Mouse (Mus musculus) adipocyte (in vitro differentiated cells): Measurements from ENCODE around the gene Drc1.
A peak's percentile ranks its signal among the peaks of the same experiment; 100 is the strongest.

Source experiments
- DNase-seq: peaks from one replicate; pipeline ENCODE4 v3.0.0-alpha.2; 2016; ENCODE audit warnings: low spot score

The Drc1 gene

DNA sequence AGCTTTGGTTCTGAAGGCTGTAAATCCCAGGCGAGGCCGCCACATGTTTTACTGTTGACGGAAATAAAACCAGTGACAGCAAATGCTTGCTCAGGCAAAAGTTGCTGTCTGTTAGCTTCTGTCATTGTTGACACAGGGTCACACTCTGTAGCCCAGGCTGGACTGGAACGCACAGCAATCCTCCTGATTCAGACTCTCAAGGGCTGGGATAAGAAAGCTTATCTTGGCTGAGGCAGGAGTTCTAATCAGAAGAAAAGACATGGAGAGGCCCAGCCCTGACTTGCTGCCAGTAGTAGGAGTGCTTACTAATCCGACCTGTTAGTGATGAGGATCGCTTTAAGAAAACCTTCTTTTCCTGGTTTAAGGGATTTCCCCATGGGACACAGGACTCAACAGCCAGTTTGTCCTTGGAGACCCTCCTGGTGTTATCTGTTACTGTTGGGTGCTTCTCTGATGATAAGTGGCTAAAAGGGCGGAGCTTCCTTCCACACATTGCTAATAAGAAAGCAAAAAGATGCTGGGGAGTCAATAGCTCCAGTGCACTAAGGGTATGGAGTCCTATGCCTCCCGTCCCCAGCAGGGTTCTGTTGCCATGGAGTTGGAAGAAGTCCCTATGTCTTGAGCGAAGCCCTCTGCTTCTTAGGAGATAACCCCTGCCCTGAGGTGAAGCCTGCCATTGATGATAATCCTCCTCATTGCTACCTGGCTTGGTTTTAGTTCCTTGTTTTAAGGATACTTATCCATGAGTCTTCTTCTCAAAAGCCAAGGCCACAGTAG lies 6.1 kb downstream of the Drc1 start:
- no peak for DNase-seq

DNA sequence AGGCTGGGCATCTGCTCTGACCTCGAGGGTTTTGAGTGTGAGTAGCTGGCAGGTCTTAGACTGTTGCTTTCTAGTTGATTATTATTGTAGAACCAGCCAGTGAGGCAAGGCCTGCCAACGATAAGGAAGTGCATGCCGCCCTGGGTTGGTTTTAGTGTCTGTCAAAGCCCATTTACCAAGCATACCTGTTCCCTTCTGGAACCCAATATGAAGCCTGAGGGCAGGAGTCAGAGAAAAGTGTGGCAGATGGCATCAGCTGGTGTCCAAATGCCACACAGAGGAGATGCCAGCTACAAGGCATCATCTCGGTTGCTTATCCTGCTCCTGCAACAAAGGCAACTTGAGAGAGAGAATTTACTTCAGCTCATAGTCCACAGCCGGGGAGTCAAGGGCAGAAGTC lies 59.6 kb downstream of the Drc1 start:
- no peak for DNase-seq

DNA sequence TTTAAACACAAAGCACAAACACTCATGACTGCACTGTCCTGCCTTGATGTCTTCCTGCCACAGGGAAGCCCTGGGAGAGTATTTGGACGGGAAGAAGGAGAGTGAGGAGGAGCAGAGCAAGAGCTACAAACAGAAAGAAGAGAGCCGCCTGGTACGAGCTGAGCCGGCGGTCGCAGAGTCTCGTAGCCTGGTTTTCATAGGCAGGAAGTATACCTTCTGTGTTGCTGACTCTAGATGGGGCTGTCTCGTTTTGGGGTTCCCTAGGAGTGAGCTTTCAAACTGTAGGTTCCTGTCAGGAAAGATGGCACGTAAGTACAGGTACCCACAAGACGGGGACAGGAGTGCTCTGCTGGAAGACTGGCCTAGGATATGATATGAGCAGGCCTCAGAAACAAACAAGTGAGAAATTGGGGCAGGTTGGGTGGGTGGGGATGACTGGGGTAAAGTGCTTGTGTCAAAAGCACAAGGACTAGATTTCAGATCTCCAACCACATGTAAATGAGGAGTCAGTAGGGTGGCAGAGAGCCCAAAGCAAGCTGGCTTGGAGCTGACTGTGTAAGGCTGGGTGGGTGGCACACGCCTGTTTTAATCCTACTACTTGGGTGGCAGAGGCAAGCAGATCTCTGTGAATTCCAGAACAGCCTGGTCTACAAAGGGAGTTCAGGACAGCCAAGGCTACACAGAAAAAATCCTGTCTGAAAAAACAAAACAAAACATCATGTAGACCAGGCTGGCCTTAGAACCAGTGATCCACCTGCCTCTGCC lies 60.6 kb downstream of the Drc1 start:
- DNase-seq: no peak

DNA sequence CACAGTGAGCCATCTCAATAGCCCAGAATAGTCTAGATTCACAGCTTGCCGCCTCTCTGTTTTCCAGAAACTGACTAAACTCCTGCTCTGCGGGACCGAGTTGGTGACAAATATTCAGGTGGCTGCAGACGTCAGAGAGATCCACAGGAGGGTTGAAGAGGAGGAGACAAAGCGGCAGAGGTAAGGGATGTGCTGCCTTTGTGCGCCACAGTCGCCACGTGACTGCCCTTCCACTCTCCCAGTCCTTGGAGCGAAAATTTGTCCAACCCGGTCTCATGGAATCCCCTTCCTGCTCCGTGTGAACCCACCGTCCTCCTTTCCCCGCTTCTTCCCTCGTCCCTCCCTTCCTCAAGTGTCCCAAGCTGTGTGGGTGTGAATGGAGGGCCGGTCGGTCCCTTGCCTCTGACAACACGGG lies 61.4 kb downstream of the Drc1 start:
- no peak for DNase-seq

DNA sequence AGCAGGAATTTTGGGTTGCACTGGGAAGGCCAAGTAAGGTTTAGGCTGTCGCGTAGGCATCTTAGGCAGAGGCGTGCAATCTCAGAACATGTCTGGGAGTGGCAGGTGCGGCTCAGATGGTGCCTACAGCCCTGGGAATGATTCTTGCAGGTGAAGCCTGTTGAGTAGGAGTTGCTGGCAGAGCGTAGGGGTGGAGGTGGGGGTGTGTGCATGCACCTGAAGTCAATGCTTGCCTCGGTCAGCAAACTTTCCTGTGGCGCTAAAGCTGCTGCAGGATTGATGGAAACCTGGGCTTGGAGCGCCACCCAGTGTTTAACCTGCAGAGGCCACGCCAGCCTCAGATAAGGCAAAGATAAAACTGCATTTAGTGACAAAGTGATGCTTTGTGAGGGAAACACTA lies 61.9 kb downstream of the Drc1 start:
- DNase-seq: peak; percentile 77

DNA sequence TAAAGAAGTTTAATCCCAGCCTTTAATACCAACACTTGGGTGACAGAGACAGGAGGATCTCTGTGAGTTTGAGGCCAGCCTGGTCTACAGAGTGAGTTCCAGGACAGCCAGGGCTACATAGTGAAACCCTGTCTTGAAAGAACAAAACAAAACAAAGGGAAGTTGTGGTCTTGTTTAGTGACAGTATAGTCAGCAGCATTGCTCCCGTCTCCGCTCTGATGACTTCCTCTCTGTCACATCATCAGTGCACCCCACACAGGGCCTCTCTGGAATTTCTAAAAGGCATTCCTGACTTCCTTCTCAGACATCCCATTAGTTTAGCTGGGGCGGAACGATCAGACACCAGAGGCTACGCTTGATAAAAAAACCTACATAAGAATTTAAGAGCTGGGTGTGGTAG lies 62.7 kb downstream of the Drc1 start:
- no peak for DNase-seq

DNA sequence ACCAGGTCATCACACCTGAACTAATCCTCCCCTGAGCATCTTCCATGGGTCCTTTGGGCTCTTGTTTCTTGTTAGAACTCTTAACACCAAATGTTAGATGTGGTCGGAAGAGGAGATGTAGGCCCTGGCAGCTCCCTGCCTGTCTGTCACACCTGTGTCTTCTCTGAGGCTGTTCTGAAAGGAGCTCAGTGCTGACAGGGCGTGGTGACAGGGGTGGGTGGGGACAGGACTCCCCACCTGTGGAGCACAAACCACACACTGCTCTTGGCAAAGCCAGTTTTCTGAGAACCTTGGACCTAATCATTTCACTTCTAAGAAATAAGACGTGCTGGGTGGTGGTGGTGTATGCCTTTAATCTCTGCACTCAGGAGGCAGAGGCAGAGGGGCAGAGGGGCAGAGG lies 72.4 kb downstream of the Drc1 start:
- DNase-seq: no peak

DNA sequence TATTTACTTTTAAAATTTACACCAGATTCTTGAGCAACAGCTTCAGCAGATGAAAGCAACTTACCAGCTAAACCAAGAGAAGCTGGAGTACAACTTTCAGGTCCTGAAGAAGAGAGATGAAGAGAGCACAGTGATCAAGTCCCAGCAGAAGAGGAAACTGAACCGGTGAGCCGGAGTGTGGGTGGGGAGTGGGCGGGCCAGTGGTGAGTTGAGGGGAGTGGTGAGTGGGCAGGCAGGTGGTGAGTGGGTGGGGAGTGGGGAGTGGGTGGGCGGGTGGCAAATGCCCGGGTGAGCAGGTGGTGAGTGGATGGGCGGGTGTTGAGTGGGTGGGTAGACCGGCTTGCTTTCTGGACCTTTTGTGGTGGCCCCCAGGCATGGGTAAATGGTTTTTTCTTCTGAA lies 73.9 kb downstream of the Drc1 start:
- DNase-seq: no peak

DNA sequence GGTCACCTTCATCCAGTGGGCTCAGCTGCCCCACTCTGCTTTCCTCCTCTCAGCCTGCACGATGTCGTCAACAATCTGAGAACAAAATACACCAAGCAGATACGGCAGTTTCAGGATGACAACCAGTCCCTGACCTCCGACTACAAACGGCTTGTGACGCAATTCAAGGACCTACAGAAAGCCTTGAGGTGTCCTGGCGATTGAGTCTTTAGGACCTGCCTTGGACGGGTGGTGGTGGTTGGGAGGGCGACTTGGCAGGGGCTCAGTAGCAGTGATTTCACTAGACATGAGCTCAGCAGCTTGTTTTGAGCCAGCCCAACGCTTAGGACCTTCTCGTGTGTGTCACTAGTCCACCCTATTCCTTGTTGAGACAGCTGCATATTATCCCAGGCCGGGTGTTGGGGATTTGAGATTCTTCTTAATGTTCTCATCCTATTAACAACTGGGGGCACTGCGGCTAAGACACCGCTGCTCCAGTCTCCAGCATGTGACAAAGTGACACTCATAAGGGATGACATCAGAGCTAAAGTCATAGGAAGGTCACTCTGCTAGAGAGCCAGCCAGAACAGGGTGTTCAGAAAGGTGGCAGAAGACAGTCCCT lies 74.5 kb downstream of the Drc1 start:
- DNase-seq: no peak

DNA sequence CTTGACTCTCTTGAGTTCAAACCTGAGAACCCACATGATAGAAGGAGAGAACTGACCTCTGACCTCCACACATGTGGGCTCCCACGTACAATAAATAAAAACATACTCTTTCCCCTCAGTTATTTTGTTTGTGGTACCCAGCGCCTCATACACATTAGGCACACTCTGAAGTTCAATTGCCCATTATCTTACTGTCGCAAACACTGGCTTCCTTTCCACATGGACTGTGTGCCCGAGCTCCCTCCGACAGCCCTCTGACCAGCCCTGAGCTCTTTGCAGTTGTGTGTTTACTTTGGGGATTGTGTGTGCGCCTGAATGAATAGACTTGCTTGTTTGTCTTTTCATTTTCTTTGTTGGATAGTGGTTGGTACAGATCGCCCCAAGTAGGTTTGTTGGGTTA lies 75.5 kb downstream of the Drc1 start:
- DNase-seq: no peak

DNA sequence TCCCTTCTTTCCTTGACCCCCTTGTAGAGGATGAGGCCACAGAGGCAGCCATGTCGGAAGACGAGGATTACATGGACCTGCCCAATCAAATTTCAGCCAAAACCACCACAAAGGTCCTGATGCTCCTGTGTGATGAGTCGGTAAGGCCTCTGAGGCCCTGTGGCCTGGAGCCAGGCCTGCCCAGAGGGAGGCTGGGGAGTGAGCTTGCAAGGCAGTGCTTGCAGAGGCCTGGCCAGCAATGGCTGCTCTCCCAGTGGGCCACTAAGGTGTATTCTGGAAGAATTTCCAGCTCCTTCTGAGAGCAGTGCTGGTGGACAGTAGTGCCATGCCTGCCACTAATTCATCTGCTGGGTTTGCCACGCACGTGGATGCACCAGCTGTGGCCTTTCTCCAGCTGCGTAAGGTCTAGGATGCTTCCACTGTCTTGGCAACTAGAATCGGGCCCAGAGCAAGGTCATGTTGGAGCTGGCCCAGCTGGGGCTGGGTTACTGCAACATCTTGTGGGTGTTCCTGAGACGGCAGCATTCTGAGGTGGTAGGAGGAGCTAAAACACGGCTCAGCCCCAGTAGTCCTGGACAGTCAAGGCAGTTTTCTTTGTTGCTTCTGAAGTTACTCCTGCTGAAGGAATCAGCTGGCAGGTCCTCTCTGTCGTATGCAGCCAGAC lies 77.4 kb downstream of the Drc1 start:
- DNase-seq: peak; percentile 52

DNA sequence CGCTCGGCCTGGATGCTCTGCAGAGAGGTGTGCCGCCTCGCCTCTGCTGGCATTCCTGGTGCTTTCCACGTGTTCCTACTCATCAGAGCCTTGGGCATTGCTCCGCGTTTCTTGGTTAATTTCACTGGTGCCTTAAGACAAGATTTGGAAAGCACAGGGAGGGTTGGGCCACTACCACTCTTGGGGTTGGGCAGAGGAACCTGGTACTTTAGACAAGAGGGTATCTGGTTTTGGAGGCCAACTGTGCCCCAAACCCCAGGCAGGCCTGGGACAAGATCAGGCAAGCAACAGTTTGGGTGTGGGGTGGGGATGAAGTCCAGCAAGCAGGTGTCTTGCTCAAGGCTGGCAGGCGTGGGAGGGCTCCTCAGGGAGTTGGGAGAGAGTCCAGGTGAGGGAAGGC lies 86.2 kb downstream of the Drc1 start:
- no peak for DNase-seq

DNA sequence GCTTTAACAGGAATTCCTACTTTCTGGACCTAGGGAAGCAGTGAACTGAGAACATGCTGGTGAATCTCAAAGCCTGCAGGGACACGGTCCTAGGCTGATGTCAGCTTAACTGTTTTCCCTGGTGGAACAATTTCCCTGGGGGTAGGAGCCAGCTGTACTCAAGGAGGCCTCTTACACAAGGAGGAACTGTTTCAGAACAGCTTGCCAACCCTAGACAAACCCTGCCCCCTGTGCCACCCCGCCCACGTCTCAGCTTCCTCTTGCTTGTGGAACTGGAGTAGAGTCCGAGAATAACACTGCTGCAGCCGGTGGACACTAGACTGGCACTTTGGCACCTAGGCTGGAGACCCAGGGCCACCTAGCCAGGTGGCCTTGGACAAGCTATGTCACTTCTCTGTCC lies 88.2 kb downstream of the Drc1 start:
- DNase-seq: peak; percentile 81

DNA sequence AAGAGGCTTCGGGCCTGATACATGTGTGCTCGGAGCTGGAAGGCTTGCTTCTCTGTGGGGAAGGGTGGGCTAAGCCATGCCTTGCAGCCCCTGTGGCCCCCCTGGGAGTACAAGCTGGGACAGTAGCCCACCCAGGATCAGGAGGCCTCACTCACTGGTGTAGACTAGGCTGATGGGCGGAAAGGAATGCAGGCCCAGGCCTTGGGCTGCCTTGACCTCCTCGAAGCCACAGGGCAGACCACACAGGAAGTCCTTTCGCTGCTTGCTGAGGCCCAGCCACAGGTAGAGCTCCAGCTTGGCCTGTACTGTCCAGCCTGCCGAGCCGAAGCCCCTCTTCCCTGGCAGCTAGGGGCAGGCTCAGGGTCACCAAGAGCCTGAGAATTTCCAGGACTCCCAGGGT lies 101.7 kb downstream of the Drc1 start:
- DNase-seq: no peak

DNA sequence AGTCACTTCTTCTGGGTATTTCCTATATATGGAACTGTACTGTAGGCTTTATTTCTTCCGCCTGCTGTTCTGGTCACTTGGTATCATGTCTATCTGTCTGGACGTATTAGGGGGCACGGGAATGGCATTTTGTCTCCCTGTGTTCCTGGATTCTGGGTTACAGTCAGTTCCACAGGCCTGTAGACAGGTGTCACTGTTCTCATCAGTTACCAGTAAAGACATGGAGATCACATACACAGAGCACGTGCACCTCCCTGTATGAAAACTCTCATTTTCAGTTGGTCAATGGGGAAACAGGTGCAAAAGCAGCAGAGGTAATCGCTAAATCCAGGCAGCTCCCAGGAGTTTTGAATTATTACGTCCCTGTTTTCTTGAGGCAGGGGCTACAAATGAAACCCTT lies 106.5 kb downstream of the Drc1 start:
- DNase-seq: no peak

DNA sequence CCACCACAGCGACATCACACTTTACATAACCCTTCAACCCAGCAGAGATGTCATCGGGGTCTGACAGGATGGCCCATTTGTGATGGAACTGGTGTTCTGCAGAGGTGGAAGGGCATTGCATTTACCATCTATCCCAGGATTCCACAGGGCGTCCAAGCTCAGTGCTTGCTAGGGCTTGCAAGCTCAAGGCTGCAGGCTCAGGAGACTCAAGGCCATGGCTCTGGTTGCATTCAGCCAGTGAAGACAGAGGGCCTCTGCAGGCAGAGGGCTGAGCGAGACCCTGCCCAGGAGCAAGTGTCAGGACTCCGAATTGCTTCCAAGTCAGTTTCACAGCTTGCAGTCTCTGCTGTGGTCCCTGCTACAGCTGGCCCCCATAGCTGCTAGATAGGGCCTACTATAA lies 108.6 kb downstream of the Drc1 start:
- DNase-seq: no peak

DNA sequence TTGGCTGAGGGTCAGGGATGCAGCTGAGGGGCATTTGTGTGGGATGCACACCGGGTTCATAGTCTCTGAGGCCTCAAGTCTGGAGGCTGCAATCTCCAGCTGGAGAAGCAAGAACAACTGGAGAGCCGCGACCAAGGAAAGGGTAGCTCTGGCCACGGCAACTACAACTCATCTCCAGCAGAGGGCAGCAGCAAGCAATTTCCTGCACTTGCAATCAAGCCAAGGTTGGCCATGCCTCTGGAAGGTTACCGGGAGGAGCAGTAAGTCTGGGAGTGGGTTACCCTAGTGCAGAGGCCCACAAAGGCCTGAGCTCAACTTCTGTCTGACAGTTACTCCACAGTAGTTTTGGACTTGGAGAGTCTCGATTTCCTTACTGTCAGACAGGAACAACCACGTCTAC lies 110.3 kb downstream of the Drc1 start:
- peak; percentile 85 for DNase-seq

DNA sequence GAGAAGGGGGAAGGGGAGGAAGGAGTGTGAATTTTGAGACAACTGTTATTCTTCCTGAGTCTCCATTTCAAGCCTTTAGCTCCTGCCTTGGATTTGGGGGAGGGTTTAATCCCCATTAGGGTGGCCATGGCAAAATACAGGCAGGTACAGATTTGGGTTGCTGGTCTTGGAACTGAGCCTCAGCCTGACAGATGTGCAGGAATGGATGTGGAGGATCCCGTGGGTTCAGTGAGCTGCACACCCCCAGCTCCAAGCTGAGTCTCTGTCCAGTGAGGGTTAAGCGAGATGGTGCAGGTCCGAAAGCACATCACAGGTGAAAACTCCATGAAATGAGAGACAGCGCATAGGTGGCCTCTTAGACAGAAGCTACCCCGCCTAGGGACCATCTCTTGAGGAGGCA lies 119.3 kb downstream of the Drc1 start:
- no peak for DNase-seq

DNA sequence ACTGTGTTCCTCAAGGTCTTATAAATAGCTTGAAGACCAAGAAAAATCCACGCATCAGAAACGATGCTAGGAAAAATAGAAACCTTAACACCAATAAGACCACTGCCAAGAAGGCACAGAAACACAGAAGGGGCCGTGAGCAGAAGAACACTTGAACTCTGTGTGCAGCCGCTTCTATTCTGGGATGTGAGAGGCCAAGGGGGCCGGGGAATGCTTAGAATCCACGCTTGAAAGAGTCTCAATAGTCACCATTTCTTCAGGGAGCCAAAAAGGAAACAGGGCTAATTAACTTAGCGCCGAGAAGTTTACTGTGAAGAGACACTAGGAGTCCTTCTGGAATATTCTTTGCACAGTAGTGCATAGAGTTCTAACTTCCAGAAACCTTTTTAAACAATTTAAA lies 120.0 kb downstream of the Drc1 start:
- DNase-seq: no peak

DNA sequence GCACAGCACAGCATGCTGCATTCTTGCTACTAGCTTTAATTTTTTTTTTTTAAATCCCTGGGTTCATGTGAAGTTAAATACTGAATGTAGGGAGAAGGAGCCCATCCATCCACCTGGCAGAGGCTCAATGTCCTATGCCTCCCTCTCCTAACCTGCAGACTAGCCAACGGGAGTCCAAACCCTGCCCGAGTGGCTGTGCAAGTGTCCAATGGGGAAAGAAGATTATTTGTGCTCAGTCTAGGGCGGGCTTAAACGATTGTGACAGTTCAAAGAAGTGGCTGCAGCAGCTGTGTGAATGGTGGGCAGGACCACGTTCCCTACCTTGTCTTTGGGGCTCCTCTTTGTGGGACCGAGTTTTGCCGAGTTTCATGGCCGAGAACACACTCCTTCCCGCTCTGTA lies 125.7 kb downstream of the Drc1 start:
- peak; percentile 10 for DNase-seq

DNA sequence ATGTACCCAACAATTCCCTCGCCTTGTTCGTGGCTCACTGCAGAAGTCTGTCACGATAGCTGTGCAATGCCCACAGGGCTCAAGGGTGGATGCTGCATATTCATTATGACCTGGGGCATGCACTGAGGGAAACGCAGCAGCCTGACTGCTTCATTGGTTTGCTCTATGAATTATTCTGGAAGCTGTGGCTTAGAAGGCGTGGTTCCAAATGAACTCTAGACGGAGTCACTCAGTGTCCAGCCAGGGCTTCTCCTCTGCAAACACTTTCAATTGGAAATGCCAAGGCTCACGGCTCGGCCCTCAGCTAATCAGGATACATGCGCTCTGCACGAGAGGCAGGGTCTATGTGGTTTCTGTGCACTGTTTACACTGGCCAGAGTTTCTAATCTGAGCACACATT lies 130.3 kb downstream of the Drc1 start:
- DNase-seq: peak; percentile 71

DNA sequence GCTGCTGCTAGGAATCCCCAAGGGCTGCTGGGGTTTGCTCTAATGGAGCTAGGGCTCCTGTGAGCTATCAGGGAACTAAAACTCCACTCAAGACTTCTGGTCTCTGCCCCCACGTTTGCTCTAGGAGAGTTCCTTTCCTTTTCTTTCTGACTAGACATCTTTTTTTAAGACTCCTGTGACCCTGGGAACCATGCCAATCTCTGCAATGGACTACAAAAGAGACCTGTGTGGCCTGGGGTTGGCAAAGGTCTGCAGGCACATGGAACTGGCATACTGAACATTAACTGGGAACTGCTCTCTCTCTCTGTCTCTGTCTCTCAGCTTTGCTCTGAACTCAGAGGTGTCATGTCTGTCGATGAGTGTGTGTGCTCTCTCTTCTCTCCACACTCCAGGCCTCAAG lies 134.2 kb downstream of the Drc1 start:
- peak; percentile 27 for DNase-seq

DNA sequence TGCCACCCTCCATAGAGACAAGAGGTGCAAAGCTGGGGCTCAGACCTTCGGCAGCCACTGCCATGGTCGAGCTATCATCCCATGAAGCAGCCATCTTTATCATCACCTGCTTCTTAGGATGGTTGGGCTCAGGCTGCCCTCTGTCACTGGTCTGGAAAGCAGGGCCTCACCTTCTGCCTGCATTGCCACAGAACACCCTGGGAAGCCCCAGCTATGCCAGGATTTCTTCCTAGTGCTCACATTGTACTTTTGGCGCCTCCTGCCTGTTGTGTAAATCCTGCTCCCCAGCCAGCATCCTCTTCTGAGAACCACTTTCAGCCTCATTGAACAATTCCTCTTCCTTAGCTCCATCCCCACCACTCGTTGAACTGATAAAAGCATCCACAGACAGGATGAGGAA lies 134.7 kb downstream of the Drc1 start:
- DNase-seq: peak; percentile 51
